Mouse (Mus musculus) embryonic facial prominence, embryonic 10.5 days (tissue): ENCODE data around the gene Gba2. TPM values are rescaled to one million over a fixed set of nuclear protein-coding genes. Genes with fewer than 3 reads are reported as not detected.
A peak's percentile ranks its signal among the peaks of the same experiment; 100 is the strongest.

Experiments used
- DNase-seq: peaks from one replicate; pipeline ENCODE4 v3.0.0-alpha.2; 2017; ENCODE audit warnings: low spot score
- H3K27ac ChIP-seq: fragments of 300-500 bp; sonication (generic); replicated peaks from 2 replicates; pipeline ENCODE4 v1.5.1; 2016; ENCODE audit warnings: mild to moderate bottlenecking
- H3K27me3 ChIP-seq: fragments of 300-500 bp; sonication (generic); replicated peaks from 2 replicates; pipeline ENCODE4 v1.6.1; 2016; ENCODE audit warnings: low read depth, mild to moderate bottlenecking; ENCODE audit not compliant: poor library complexity, severe bottlenecking
- H3K36me3 ChIP-seq: fragments of 300-500 bp; sonication (generic); replicated peaks from 2 replicates; pipeline ENCODE4 v1.6.1; 2016; ENCODE audit warnings: mild to moderate bottlenecking, moderate library complexity
- H3K4me1 ChIP-seq: fragments of 300-500 bp; sonication (generic); 2 replicates; pipeline ENCODE4 v1.6.1; 2016
- H3K4me3 ChIP-seq: fragments of 300-500 bp; sonication (generic); 2 replicates; pipeline ENCODE4 v1.5.1; 2016; ENCODE audit warnings: mild to moderate bottlenecking, moderate library complexity
- H3K9me3 ChIP-seq: fragments of 300-500 bp; sonication (generic); 2 replicates; pipeline ENCODE4 v1.6.1; 2016; ENCODE audit warnings: mild to moderate bottlenecking
- WGBS: fragments of 180-500 bp; shearing (Covaris S2); methylation state at CpG from one replicate; pipeline ENCODE4 v1.1.7; 2016; 5-methylcytosine and 5-hydroxymethylcytosine counted together
- polyA plus RNA-seq: library from polyadenylated mRNA; unstranded; fragments of >200 nt; fragmentation: Nextera tagmentation; extraction: Ambion mirVana; gene quantifications from 2 replicates; pipeline ENCODE4 v1.2.1, GENCODE M21; 2016

Gba2 gene
- polyA plus RNA-seq, 1 experiment from 2014 or later: 28.0 TPM

- Histone ChIP-seq H3K4me1 (peaks cover 43% of the 10 kb centered on the region), H3K27ac (no peak overlapping the region), H3K36me3 (peaks cover 51% of the 10 kb centered on the region), H3K9me3 (no peaks in the 10 kb centered on the region), H3K4me3 (peak overlapping the region; percentile 13; the same call in 1 of the 2 replicates), H3K27me3 (no peaks in the 10 kb centered on the region)
- no peak for DNase-seq
- WGBS: 77% methylated on average over 2 of the region's 2 CpGs
Observed at GRCm38 (mm10) chr4:43575356-43575755, 3.3 kb downstream of the Gba2 start.

GRCm38 (mm10) chr4:43573561-43573960, 5.1 kb downstream of the Gba2 start:
- no peaks in the 10 kb centered on the region for H3K9me3 ChIP-seq
- no peak overlapping the region for H3K4me3 ChIP-seq
- peaks cover 31% of the 10 kb centered on the region for H3K4me1 ChIP-seq
- H3K36me3 ChIP-seq: peaks cover 66% of the 10 kb centered on the region
- WGBS: 92% methylated on average over 4 of the region's 4 CpGs
- H3K27ac ChIP-seq: no peak overlapping the region
- no peaks in the 10 kb centered on the region for H3K27me3 ChIP-seq
- no peak for DNase-seq

GRCm38 (mm10) chr4:43571395-43572045, 7.2 kb downstream of the Gba2 start:
- WGBS: 87% methylated on average over 6 of the region's 6 CpGs
- DNase-seq: no peak
- peaks cover 87% of the 10 kb centered on the region for H3K36me3 ChIP-seq
- H3K4me1 ChIP-seq: peaks cover 14% of the 10 kb centered on the region
- no peak overlapping the region for H3K27ac ChIP-seq
- H3K9me3 ChIP-seq: no peaks in the 10 kb centered on the region
- H3K27me3 ChIP-seq: no peaks in the 10 kb centered on the region
- no peak overlapping the region for H3K4me3 ChIP-seq

- Histone ChIP-seq H3K27me3 (no peaks in the 10 kb centered on the region), H3K4me1 (peaks cover 10% of the 10 kb centered on the region), H3K4me3 (no peak overlapping the region), H3K9me3 (no peaks in the 10 kb centered on the region), H3K36me3 (peaks cover 77% of the 10 kb centered on the region), H3K27ac (no peak overlapping the region)
- WGBS: 94% methylated on average over 9 of the region's 9 CpGs
- DNase-seq: no peak
Observed at GRCm38 (mm10) chr4:43567140-43567539, 11.5 kb downstream of the Gba2 start.

- no peaks in the 10 kb centered on the region for H3K9me3 ChIP-seq
- DNase-seq: no peak
- peaks cover 48% of the 10 kb centered on the region for H3K36me3 ChIP-seq
- no peak overlapping the region for H3K27ac ChIP-seq
- H3K27me3 ChIP-seq: no peaks in the 10 kb centered on the region
- H3K4me1 ChIP-seq: peaks cover 37% of the 10 kb centered on the region
- WGBS: 84% methylated on average over 2 of the region's 2 CpGs
- H3K4me3 ChIP-seq: no peak overlapping the region
Observed at GRCm38 (mm10) chr4:43564231-43564630, 14.4 kb downstream of the Gba2 start.

- DNase-seq: no peak
- H3K4me1 ChIP-seq: peaks cover 44% of the 10 kb centered on the region
- no peak overlapping the region for H3K27ac ChIP-seq
- no peaks in the 10 kb centered on the region for H3K27me3 ChIP-seq
- peak overlapping the region; percentile 94 for H3K4me3 ChIP-seq
- H3K9me3 ChIP-seq: no peaks in the 10 kb centered on the region
- H3K36me3 ChIP-seq: peaks cover 41% of the 10 kb centered on the region
- 88% methylated on average over 4 of the region's 4 CpGs for WGBS
Observed at GRCm38 (mm10) chr4:43563601-43563875, 15.1 kb downstream of the Gba2 start.

- WGBS: 8% methylated on average over 22 of the region's 22 CpGs
- Histone ChIP-seq H3K9me3 (no peaks in the 10 kb centered on the region), H3K36me3 (peaks cover 35% of the 10 kb centered on the region)
Observed at GRCm38 (mm10) chr4:43562769-43563600, 15.7 kb downstream of the Gba2 start.

GRCm38 (mm10) chr4:43561997-43562768, 16.5 kb downstream of the Gba2 start, which contains the start of the genes Creb3 and Tln1:
Gene Creb3, plus strand, starts transcription at chr4:43562332.
Gene Tln1, minus strand, starts transcription at chr4:43562691.
- Histone ChIP-seq H3K36me3 (peaks cover 35% of the 10 kb centered on the region), H3K4me3 (peak within 1 kb of the TSS; percentile 94), H3K9me3 (no peaks in the 10 kb centered on the region), H3K27ac (peak within 1 kb of the TSS; percentile 97), H3K27me3 (no peaks in the 10 kb centered on the region), H3K4me1 (peaks cover 58% of the 10 kb centered on the region)
- peak; percentile 94 for DNase-seq
- WGBS: under 1% methylated on average over 62 of the region's 62 CpGs

More at GRCm38 (mm10) chr4:43562769-43563600, 15.7 kb downstream of the Gba2 start:
- Histone ChIP-seq H3K4me1 (peaks cover 50% of the 10 kb centered on the region), H3K27me3 (no peaks in the 10 kb centered on the region), H3K4me3 (peak overlapping the region; percentile 94), H3K27ac (peak overlapping the region; percentile 97)
- no peak for DNase-seq

- Histone ChIP-seq H3K27me3 (no peaks in the 10 kb centered on the region), H3K4me1 (peaks cover 65% of the 10 kb centered on the region), H3K4me3 (peak overlapping the region; percentile 94), H3K36me3 (peaks cover 35% of the 10 kb centered on the region), H3K27ac (peak overlapping the region; percentile 97), H3K9me3 (no peaks in the 10 kb centered on the region)
- 3% methylated on average over 16 of the region's 16 CpGs for WGBS
- no peak for DNase-seq
Observed at GRCm38 (mm10) chr4:43561436-43561996, 17.2 kb downstream of the Gba2 start.

- Histone ChIP-seq H3K4me1 (peaks cover 65% of the 10 kb centered on the region), H3K27me3 (no peaks in the 10 kb centered on the region), H3K36me3 (peaks cover 35% of the 10 kb centered on the region), H3K9me3 (no peaks in the 10 kb centered on the region), H3K4me3 (peak overlapping the region; percentile 94), H3K27ac (peak overlapping the region; percentile 36; the same call in 1 of the 2 replicates)
- DNase-seq: no peak
- WGBS: 33% methylated on average over 2 of the region's 2 CpGs
Observed at GRCm38 (mm10) chr4:43560976-43561375, 17.7 kb downstream of the Gba2 start.

- WGBS: 27% methylated on average over 6 of the region's 6 CpGs
- H3K36me3 ChIP-seq: peaks cover 35% of the 10 kb centered on the region
- H3K9me3 ChIP-seq: no peaks in the 10 kb centered on the region
- no peak for DNase-seq
- peak overlapping the region; percentile 94 for H3K4me3 ChIP-seq
- peak overlapping the region; percentile 36 for H3K27ac ChIP-seq
- H3K27me3 ChIP-seq: no peaks in the 10 kb centered on the region
- peaks cover 65% of the 10 kb centered on the region for H3K4me1 ChIP-seq
Observed at GRCm38 (mm10) chr4:43560243-43560611, 18.4 kb downstream of the Gba2 start.

- no peak for DNase-seq
- Histone ChIP-seq H3K27me3 (no peaks in the 10 kb centered on the region), H3K4me3 (peak overlapping the region; percentile 94), H3K27ac (peak overlapping the region; percentile 87), H3K9me3 (no peaks in the 10 kb centered on the region), H3K36me3 (peaks cover 35% of the 10 kb centered on the region), H3K4me1 (peaks cover 65% of the 10 kb centered on the region)
- 72% methylated on average over 13 of the region's 13 CpGs for WGBS
Observed at GRCm38 (mm10) chr4:43559519-43560242, 19.0 kb downstream of the Gba2 start.
